Mouse (Mus musculus) limb, embryonic 12.5 days (tissue): ENCODE measurements around the gene Rgs9. TPM values are rescaled to one million over a fixed set of nuclear protein-coding genes. Genes with fewer than 3 reads are reported as not detected.
"Not testable (repeated sequence)": the region's sequence is repeated elsewhere in the genome, so short reads cannot be mapped to it uniquely, and the experiment has no call there.

ENCODE experiments used
- ATAC-seq: fragments of 200-750 bp; cut with Nextera tagmentation; 2 replicates; pipeline ENCODE4 v1.8.0; 2017; ENCODE audit warnings: low read depth, moderate TSS enrichment; ENCODE audit not compliant: insufficient number of reproducible peaks, insufficient read depth, low FRiP score, low TSS enrichment
- H3K27ac ChIP-seq: fragments of 300-500 bp; sonication (generic); 2 replicates; pipeline ENCODE4 v1.5.1; 2016; ENCODE audit warnings: mild to moderate bottlenecking, moderate library complexity
- H3K27me3 ChIP-seq: fragments of 300-500 bp; sonication (generic); 2 replicates; pipeline ENCODE4 v1.6.1; 2016; ENCODE audit warnings: mild to moderate bottlenecking, moderate library complexity
- H3K36me3 ChIP-seq: fragments of 300-500 bp; sonication (generic); 2 replicates; pipeline ENCODE4 v1.6.1; 2016; ENCODE audit warnings: mild to moderate bottlenecking, moderate library complexity
- H3K4me1 ChIP-seq: fragments of 300-500 bp; sonication (generic); replicated peaks from 2 replicates; pipeline ENCODE4 v1.6.1; 2016
- H3K4me2 ChIP-seq: fragments of 300-500 bp; sonication (generic); 2 replicates; pipeline ENCODE4 v1.6.1; 2016; ENCODE audit warnings: mild to moderate bottlenecking, moderate library complexity
- H3K4me3 ChIP-seq: fragments of 300-500 bp; sonication (generic); replicated peaks from 2 replicates; pipeline ENCODE4 v1.5.1; 2016; ENCODE audit warnings: mild to moderate bottlenecking
- H3K9ac ChIP-seq: fragments of 300-500 bp; sonication (generic); replicated peaks from 2 replicates; pipeline ENCODE4 v1.6.1; 2016; ENCODE audit warnings: mild to moderate bottlenecking, moderate library complexity
- H3K9me3 ChIP-seq: fragments of 300-500 bp; sonication (generic); 2 replicates; pipeline ENCODE4 v1.6.1; 2016; ENCODE audit warnings: mild to moderate bottlenecking, moderate library complexity
- WGBS: fragments of 180-500 bp; shearing (Covaris S2); methylation state at CpG from one replicate; pipeline ENCODE4 v1.1.7; 2016; 5-methylcytosine and 5-hydroxymethylcytosine counted together
- polyA plus RNA-seq: library from polyadenylated mRNA; unstranded; fragments of >200 nt; fragmentation: Nextera tagmentation; extraction: Ambion mirVana; gene quantifications from 2 replicates; pipeline ENCODE4 v1.2.1, GENCODE M21; 2016

Rgs9 gene
- polyA plus RNA-seq: 4.1 and 5.7 TPM in 2 replicates

- Histone ChIP-seq H3K9me3 (no peaks in the 10 kb centered on the region), H3K27me3 (peaks cover 10% of the 10 kb centered on the region), H3K4me1 (peaks cover 13% of the 10 kb centered on the region), H3K36me3 (no peaks in the 10 kb centered on the region), H3K27ac (no peak within 1 kb of the TSS), H3K4me3 (peak within 1 kb of the TSS; percentile 45), H3K4me2 (peak within 1 kb of the TSS; percentile 66), H3K9ac (peak within 1 kb of the TSS; percentile 66)
- peak; percentile 94 for ATAC-seq
- 6% methylated on average over 37 of the region's 37 CpGs for WGBS
Measured at GRCm38 (mm10) chr11:109297710-109298375, at the start of gene Rgs9. Rgs9 (minus strand) TSS chr11:109298129.

GRCm38 (mm10) chr11:109347242-109347959 lies 49.5 kb upstream of the Rgs9 start:
- peaks cover 14% of the 10 kb centered on the region for H3K4me1 ChIP-seq
- no peak overlapping the region for H3K4me2 ChIP-seq
- no peak; the same call in 1 of the 2 replicates for ATAC-seq
- no peak overlapping the region for H3K9ac ChIP-seq
- no peaks in the 10 kb centered on the region for H3K9me3 ChIP-seq
- H3K4me3 ChIP-seq: no peak overlapping the region
- H3K27ac ChIP-seq: no peak overlapping the region
- no peaks in the 10 kb centered on the region; the same call in 1 of the 2 replicates for H3K27me3 ChIP-seq
- no peaks in the 10 kb centered on the region for H3K36me3 ChIP-seq
- 61% methylated on average over 10 of the region's 10 CpGs for WGBS

DNA sequence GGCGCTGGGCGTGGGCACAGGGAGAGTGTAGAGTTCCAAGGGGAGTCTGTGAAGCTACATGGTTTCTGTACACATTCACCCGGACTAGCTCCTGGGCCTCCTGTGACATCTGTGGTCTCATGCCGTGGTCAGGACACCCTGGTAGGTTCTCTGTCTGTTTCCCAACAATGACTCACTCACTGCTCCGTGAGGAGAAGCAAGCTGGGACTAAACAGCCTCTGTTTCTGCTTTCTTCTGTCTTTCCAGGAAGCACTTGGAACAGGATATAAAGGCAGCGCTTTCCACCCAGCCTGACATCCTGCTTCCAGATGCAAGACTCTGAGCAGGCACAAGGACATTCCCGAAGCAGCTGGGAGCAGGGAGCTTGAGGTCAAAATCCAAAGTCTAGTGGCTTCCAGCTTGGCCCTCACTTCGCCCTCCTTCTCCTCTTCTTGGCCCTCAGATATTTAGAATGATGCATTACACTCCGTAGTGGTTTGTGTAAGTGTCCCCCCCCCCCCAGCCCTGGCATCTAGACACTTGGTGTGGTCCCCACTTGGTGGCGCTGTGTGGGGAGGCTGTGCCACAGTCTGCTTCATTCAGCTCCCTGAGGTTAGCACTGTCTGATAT lies 46.2 kb upstream of the Rgs9 start:
- H3K4me2 ChIP-seq: no peak overlapping the region

GRCm38 (mm10) chr11:109343558-109343957 lies 45.6 kb upstream of the Rgs9 start:
- Histone ChIP-seq H3K27ac (no peak overlapping the region), H3K9ac (no peak overlapping the region), H3K36me3 (no peaks in the 10 kb centered on the region), H3K4me3 (no peak overlapping the region), H3K4me2 (no peak overlapping the region), H3K27me3 (no peaks in the 10 kb centered on the region; the same call in 1 of the 2 replicates), H3K4me1 (peaks cover 14% of the 10 kb centered on the region), H3K9me3 (no peaks in the 10 kb centered on the region)
- WGBS: 42% methylated on average over 7 of the region's 7 CpGs
- ATAC-seq: no peak

More for the DNA sequence above, 46.2 kb upstream of the Rgs9 start:
- Histone ChIP-seq H3K27me3 (no peaks in the 10 kb centered on the region; the same call in 1 of the 2 replicates), H3K4me1 (peaks cover 14% of the 10 kb centered on the region), H3K9me3 (no peaks in the 10 kb centered on the region), H3K4me3 (no peak overlapping the region), H3K36me3 (no peaks in the 10 kb centered on the region), H3K27ac (no peak overlapping the region), H3K9ac (no peak overlapping the region)
- WGBS: 39% methylated on average over 9 of the region's 10 CpGs
- no peak for ATAC-seq

DNA sequence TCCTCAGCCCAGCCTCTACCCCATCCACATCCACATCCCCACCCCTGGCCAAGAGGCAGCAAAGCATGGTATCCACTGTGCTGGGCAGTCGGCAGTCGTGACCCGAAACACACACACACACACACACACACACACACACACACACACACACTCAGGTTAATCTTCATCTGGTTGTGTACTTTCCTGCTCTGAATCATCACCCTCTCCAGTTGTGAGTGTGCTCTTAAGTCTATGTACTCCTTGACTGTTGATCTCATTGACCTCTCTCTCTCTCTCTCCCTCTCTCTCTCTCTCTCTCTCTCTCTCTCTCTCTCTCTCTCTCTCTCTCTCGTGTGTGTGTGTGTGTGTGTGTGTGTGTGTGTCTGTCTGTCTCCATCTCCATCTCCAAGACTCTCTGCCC lies 44.7 kb upstream of the Rgs9 start:
- not testable (repeated sequence) for H3K4me2 ChIP-seq, H3K9me3 ChIP-seq, H3K36me3 ChIP-seq, H3K27me3 ChIP-seq, H3K9ac ChIP-seq, H3K4me3 ChIP-seq, ATAC-seq, H3K27ac ChIP-seq
- peaks cover 11% of the 10 kb centered on the region for H3K4me1 ChIP-seq
- 100% methylated on average over 3 of the region's 4 CpGs for WGBS

GRCm38 (mm10) chr11:109340541-109340940 lies 42.6 kb upstream of the Rgs9 start:
- Histone ChIP-seq H3K27me3 (no peaks in the 10 kb centered on the region), H3K27ac (no peak overlapping the region), H3K36me3 (no peaks in the 10 kb centered on the region), H3K4me1 (peaks cover 7% of the 10 kb centered on the region), H3K9me3 (no peaks in the 10 kb centered on the region), H3K4me3 (no peak overlapping the region), H3K9ac (no peak overlapping the region), H3K4me2 (no peak overlapping the region)
- ATAC-seq: no peak
- WGBS: 78% methylated on average over 5 of the region's 5 CpGs

- no peak overlapping the region for H3K27ac ChIP-seq
- no peak overlapping the region for H3K4me3 ChIP-seq
- no peak overlapping the region for H3K9ac ChIP-seq
- no peaks in the 10 kb centered on the region for H3K36me3 ChIP-seq
- H3K9me3 ChIP-seq: no peaks in the 10 kb centered on the region
- ATAC-seq: no peak
- no peak overlapping the region for H3K4me2 ChIP-seq
- peaks cover 7% of the 10 kb centered on the region for H3K4me1 ChIP-seq
- H3K27me3 ChIP-seq: no peaks in the 10 kb centered on the region
- 93% methylated on average over 8 of the region's 8 CpGs for WGBS
Measured at GRCm38 (mm10) chr11:109339155-109339938, 41.4 kb upstream of the Rgs9 start.

DNA sequence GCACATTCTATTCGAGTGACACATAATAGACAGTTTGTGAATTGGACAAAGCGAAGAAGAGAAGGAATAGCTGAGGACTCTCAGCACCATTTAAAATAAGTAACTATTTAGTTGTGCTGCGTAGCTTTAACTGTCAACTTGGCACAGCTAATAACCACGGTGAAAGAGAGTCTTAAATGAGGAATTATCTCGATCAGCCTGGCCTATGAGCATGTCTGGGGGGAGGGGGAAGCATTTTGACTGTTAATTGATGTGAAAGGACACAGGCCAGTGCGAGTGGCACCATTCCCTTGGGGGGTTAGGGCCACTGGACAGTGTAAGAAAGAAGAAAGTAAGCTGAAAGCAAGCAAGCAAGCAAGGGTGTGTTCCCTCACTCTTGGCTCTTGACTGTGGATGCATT lies 38.0 kb upstream of the Rgs9 start:
- no peak overlapping the region for H3K9ac ChIP-seq
- 61% methylated on average over 6 of the region's 6 CpGs for WGBS
- no peaks in the 10 kb centered on the region for H3K27me3 ChIP-seq
- no peaks in the 10 kb centered on the region for H3K36me3 ChIP-seq
- peaks cover 3% of the 10 kb centered on the region; the same call in 1 of the 2 replicates for H3K4me1 ChIP-seq
- H3K27ac ChIP-seq: no peak overlapping the region
- H3K9me3 ChIP-seq: no peaks in the 10 kb centered on the region
- no peak overlapping the region for H3K4me2 ChIP-seq
- H3K4me3 ChIP-seq: no peak overlapping the region
- no peak for ATAC-seq

- Histone ChIP-seq H3K36me3 (no peaks in the 10 kb centered on the region), H3K9ac (no peak overlapping the region), H3K4me1 (peaks cover 3% of the 10 kb centered on the region; the same call in 1 of the 2 replicates), H3K27ac (no peak overlapping the region), H3K9me3 (no peaks in the 10 kb centered on the region), H3K27me3 (no peaks in the 10 kb centered on the region), H3K4me3 (no peak overlapping the region), H3K4me2 (no peak overlapping the region)
- 86% methylated on average over 4 of the region's 4 CpGs for WGBS
- no peak for ATAC-seq
Measured at GRCm38 (mm10) chr11:109334773-109335172, 36.8 kb upstream of the Rgs9 start.

- no peaks in the 10 kb centered on the region for H3K9me3 ChIP-seq
- no peaks in the 10 kb centered on the region for H3K27me3 ChIP-seq
- no peaks in the 10 kb centered on the region for H3K36me3 ChIP-seq
- no peak overlapping the region for H3K4me2 ChIP-seq
- 63% methylated on average over 6 of the region's 6 CpGs for WGBS
- no peak overlapping the region for H3K9ac ChIP-seq
- H3K4me1 ChIP-seq: peaks cover 12% of the 10 kb centered on the region
- no peak overlapping the region for H3K27ac ChIP-seq
- no peak overlapping the region for H3K4me3 ChIP-seq
- no peak for ATAC-seq
Measured at GRCm38 (mm10) chr11:109332722-109333121, 34.8 kb upstream of the Rgs9 start.

DNA sequence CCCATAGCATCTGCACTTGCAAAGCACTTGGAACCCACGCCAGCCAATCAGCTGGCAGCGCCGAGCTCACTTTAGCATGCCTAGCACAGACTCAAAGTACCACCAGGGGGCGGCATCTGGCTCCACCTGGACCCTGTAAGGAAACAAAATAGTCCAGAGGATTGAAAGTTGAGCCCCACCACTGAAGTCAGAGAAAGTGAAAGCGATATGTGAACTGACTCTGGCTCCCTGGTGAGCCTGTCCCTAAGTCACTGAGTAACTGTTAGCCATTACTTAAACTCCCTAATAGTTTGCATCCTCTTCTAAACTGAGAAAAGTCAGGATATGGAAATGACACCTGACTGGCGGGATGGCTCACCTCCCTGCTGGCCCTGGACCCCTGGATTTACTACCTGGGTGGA lies 33.5 kb upstream of the Rgs9 start:
- H3K9ac ChIP-seq: peak overlapping the region; percentile 35; the same call in 1 of the 2 replicates
- no peaks in the 10 kb centered on the region for H3K27me3 ChIP-seq
- H3K4me1 ChIP-seq: peaks cover 21% of the 10 kb centered on the region
- no peaks in the 10 kb centered on the region for H3K36me3 ChIP-seq
- peak overlapping the region; percentile 57 for H3K4me2 ChIP-seq
- peak; percentile 89 for ATAC-seq
- H3K4me3 ChIP-seq: peak overlapping the region; percentile 25
- no peak overlapping the region for H3K27ac ChIP-seq
- no peaks in the 10 kb centered on the region for H3K9me3 ChIP-seq
- 5% methylated on average over 6 of the region's 6 CpGs for WGBS
